Mouse (Mus musculus): ENCODE measurements around the gene Cxcl17. TPM values are rescaled to one million over a fixed set of nuclear protein-coding genes. Genes with fewer than 3 reads are reported as not detected.
A peak's percentile ranks its signal among the peaks of the same experiment; 100 is the strongest.
"Not testable (repeated sequence)": the region's sequence is repeated elsewhere in the genome, so short reads cannot be mapped to it uniquely, and the experiment has no call there.

The Cxcl17 gene
- polyA plus RNA-seq (2015; fragmentation: Nextera tagmentation; extraction: Ambion mirVana): 0.43 and 0.47 TPM in 2 replicates

DNA sequence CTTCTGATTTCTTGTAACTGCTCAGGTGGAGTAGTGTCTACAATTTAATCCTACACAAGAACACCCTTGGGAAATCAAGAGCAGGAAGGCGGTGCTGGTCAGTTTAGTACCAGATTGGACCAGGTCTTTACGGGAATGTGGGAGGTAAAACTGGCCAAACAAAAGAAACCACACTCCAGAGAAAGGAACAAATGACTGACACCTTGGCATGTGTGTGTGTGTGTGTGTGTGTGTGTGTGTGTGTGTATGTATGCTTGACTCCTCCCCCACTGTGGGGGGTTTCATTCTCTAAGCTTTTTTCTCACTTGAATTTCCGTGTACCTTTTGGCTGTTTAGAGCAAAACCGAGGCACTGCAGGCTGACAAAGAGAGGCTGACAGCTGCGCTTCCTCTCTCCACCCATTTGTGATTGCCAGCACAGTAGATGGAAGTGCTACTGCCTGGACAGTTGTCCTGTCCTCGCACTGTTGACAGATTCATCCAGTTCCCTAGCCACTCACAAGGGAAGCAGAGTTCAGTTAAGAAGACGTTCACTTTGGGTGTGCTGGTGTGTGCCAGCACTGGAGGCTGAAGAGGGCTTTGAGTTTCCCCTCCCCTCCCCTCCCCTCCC is at the start of gene Cxcl17:
Cxcl17 (minus strand) TSS at position 54 of the 609 bp plus-strand sequence.
- no peak for ATAC-seq (replicated peaks; ENCODE audit: low FRiP score, low read depth)
- Histone ChIP-seq H3K27me3 (ENCODE audit: insufficient read depth, low read length) (no peaks in the 10 kb centered on the region), H3K9ac (ENCODE audit: low read depth, low read length) (no peak within 1 kb of the TSS), H3K4me2 (ENCODE audit: low read length) (no peak within 1 kb of the TSS), H3K4me1 (replicated peaks; ENCODE audit: insufficient read depth, low read length) (no peaks in the 10 kb centered on the region), H3K27ac (no peak within 1 kb of the TSS), H3K9me3 (replicated peaks; ENCODE audit: low read length) (no peaks in the 10 kb centered on the region), H3K36me3 (ENCODE audit: insufficient read depth, low read length) (no peaks in the 10 kb centered on the region), H3K4me3 (replicated peaks; ENCODE audit: low read depth, low read length) (no peak within 1 kb of the TSS)
- TF ChIP-seq CTCF (IDR thresholded peaks at IDR 0.05; ENCODE audit: low read depth): no peak
- WGBS: 35% methylated on average over 7 of the region's 7 CpGs
- DNase-seq (ENCODE audit: low spot score): no peak

DNA sequence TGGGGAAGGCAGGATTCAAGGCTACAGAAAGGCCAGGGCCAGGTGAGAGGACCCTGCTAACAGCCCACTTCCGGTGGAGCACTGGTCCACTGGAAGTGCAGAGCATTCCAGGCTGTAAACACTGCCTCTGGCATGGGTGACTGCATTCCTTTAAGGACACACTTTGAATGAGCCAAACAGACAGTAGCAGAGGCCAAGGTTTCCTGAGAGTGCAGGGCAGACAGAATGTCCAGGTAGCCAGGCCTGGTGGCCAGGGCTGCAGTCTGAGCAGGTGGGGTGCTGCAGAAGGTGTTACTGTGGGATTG is 49.3 kb upstream of the Cxcl17 start:
- not testable (repeated sequence) for H3K27ac ChIP-seq; DNase-seq (ENCODE audit: low spot score); H3K9ac ChIP-seq (ENCODE audit: low read depth, low read length); H3K4me2 ChIP-seq (ENCODE audit: low read length); H3K9me3 ChIP-seq (replicated peaks; ENCODE audit: low read length); H3K27me3 ChIP-seq (ENCODE audit: insufficient read depth, low read length); H3K36me3 ChIP-seq (ENCODE audit: insufficient read depth, low read length); ATAC-seq (replicated peaks; ENCODE audit: low FRiP score, low read depth); H3K4me3 ChIP-seq (replicated peaks; ENCODE audit: low read depth, low read length); H3K4me1 ChIP-seq (replicated peaks; ENCODE audit: insufficient read depth, low read length)
- WGBS: no CpG with 5 or more reads among the region's 1 CpGs

DNA sequence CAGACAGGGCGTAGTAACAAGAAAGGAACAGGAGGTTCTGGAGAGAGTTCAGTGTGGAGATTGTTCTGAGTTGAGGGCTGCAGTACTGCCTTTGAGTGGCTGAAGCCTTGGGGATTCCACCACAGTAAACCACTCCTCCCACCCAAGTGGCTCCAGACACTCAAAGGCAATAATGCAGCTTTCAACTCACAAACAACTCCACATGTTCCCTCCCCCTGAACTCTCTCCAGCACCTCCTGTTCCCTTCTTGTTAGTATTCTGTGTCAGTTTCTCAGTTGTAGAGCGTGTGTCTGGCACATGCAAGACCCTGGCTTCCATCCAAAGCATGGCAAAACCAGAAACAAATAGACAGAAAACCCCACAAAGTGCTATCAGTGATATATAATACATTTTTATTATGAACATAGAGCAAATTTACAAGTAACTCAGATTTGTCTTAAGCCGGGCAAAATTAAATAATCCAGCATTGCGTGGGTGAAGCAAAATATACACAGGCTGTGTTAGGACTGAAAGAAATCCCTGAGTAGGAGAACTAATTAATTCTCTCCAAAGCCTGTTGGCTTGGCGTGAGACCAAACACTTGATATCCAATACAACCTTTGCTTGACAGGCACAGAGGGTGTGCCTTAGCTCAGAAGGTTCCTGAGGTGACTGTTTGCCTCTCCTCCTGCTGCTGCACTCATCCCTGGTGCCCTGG is 48.8 kb upstream of the Cxcl17 start:
- not testable (repeated sequence) for H3K27ac ChIP-seq; H3K4me2 ChIP-seq (ENCODE audit: low read length); DNase-seq (ENCODE audit: low spot score); H3K4me1 ChIP-seq (replicated peaks; ENCODE audit: insufficient read depth, low read length); H3K4me3 ChIP-seq (replicated peaks; ENCODE audit: low read depth, low read length); H3K9ac ChIP-seq (ENCODE audit: low read depth, low read length); H3K9me3 ChIP-seq (replicated peaks; ENCODE audit: low read length); H3K36me3 ChIP-seq (ENCODE audit: insufficient read depth, low read length); H3K27me3 ChIP-seq (ENCODE audit: insufficient read depth, low read length); ATAC-seq (replicated peaks; ENCODE audit: low FRiP score, low read depth)
- 39% methylated on average over 4 of the region's 5 CpGs for WGBS

DNA sequence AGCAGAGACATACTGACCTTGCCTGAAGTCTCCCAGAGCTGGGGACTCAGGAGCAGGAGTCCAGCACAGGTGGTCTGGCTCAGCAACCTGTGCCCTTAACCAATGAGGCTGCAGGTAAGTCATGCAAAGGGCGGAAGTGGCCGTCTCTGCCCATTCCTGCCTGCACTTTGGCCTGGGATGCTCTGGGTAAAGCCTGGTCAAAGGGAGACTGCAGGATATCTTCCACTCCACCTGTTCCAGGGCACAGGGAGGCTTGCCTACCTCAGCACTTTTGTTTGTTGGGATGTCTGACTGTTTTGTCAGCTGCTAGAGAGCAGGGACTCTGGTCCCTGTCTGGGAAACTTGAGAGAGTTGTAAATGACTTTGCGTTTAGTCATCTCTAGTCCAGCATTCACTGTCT is 39.4 kb upstream of the Cxcl17 start:
- no peak overlapping the region for H3K9ac ChIP-seq (ENCODE audit: low read depth, low read length)
- no peak overlapping the region for H3K4me3 ChIP-seq (replicated peaks; ENCODE audit: low read depth, low read length)
- ATAC-seq (replicated peaks; ENCODE audit: low FRiP score, low read depth) (peak; percentile 69), DNase-seq (ENCODE audit: low spot score) (no peak)
- H3K36me3 ChIP-seq (ENCODE audit: insufficient read depth, low read length): no peaks in the 10 kb centered on the region
- H3K4me2 ChIP-seq (ENCODE audit: low read length): no peak overlapping the region
- no peaks in the 10 kb centered on the region for H3K9me3 ChIP-seq (replicated peaks; ENCODE audit: low read length)
- H3K4me1 ChIP-seq (replicated peaks; ENCODE audit: insufficient read depth, low read length): no peaks in the 10 kb centered on the region
- no peaks in the 10 kb centered on the region for H3K27me3 ChIP-seq (ENCODE audit: insufficient read depth, low read length)
- no peak overlapping the region for H3K27ac ChIP-seq
- no peak for TF ChIP-seq CTCF (IDR thresholded peaks at IDR 0.05; ENCODE audit: low read depth)
- 67% methylated on average over 3 of the region's 3 CpGs for WGBS

DNA sequence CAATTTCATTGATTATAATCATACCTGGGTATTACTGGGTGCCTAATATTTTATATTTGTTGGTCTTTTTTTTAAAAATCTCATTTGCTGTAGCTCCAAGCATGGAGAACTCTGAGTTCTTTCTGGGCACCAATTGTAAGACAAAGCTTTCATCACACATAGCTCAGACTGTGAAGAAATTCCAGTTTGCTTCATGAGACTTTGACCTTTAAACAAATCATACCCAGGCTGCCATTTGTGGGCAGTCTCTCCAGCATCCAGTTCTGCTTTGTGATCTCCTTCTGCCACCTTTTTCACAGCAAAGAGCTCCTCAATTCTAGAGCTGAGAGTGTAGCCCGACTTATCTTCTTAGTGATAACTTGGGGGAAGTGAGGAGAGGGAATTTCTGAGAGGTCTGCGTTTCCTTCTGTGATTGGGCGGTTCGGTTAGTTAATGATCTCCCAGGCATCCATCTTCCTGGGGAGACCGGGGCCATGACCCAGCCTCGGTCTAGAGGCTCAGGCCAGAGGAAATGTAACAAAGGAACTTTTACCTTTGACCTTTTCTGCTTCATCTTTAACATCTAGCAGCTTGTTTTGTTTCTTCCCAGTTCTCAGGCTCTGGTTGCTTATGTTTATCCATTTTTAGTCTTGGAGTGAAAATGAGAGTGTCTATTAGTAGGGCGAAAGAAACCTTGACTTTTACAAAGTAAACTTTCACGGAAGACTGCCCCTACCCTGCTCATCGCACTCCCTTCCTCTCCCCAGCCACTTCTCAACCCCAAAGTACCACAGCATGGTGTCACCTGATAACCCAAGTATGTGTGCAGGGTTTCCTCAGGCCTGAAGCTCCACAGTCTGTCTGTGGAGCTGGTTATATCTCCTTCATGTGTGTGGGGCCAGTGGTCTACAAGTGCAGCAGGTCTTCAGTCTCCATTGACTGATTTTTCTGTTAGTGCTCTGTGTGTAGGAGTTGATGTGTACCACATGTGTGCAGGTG is 37.5 kb upstream of the Cxcl17 start:
- no peak for TF ChIP-seq CTCF (IDR thresholded peaks at IDR 0.05; ENCODE audit: low read depth)
- H3K27ac ChIP-seq: no peak overlapping the region
- 18% methylated on average over 9 of the region's 9 CpGs for WGBS
- no peak overlapping the region for H3K4me2 ChIP-seq (ENCODE audit: low read length)
- no peaks in the 10 kb centered on the region for H3K27me3 ChIP-seq (ENCODE audit: insufficient read depth, low read length)
- no peak overlapping the region for H3K9ac ChIP-seq (ENCODE audit: low read depth, low read length)
- no peaks in the 10 kb centered on the region for H3K4me1 ChIP-seq (replicated peaks; ENCODE audit: insufficient read depth, low read length)
- no peaks in the 10 kb centered on the region for H3K9me3 ChIP-seq (replicated peaks; ENCODE audit: low read length)
- no peaks in the 10 kb centered on the region for H3K36me3 ChIP-seq (ENCODE audit: insufficient read depth, low read length)
- DNase-seq (ENCODE audit: low spot score) (no peak), ATAC-seq (replicated peaks; ENCODE audit: low FRiP score, low read depth) (no peak)
- H3K4me3 ChIP-seq (replicated peaks; ENCODE audit: low read depth, low read length): no peak overlapping the region

DNA sequence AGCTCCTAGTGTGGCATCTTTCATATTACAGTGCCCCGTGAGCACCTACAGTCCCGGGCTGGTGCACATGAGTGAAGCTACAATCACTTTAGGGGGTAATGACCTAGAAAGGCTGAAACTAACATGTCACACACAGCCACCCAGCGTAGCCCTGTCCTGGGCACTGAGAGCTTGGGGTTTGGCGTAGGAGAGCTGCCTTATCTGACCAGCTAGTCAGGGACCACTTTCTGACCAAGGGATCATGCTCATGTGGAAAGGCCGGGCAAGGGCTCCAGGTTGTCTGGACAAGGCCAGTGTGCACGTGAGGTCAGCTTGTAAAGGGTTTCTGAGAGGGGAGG is 28.1 kb upstream of the Cxcl17 start:
- ATAC-seq (replicated peaks; ENCODE audit: low FRiP score, low read depth): no peak
- H3K4me1 ChIP-seq (replicated peaks; ENCODE audit: insufficient read depth, low read length): 0 out of 2 replicates have a peak, but pooled peaks cover 4% of the 10 kb centered on the region
- TF ChIP-seq CTCF (IDR thresholded peaks at IDR 0.05; ENCODE audit: low read depth): no peak
- H3K27ac ChIP-seq: no peak overlapping the region
- no peak overlapping the region for H3K9ac ChIP-seq (ENCODE audit: low read depth, low read length)
- no peak overlapping the region for H3K4me2 ChIP-seq (ENCODE audit: low read length)
- 50% methylated on average over 6 of the region's 6 CpGs for WGBS
- DNase-seq (ENCODE audit: low spot score): no peak
- no peak overlapping the region for H3K4me3 ChIP-seq (replicated peaks; ENCODE audit: low read depth, low read length)
- no peaks in the 10 kb centered on the region for H3K27me3 ChIP-seq (ENCODE audit: insufficient read depth, low read length)
- no peaks in the 10 kb centered on the region for H3K36me3 ChIP-seq (ENCODE audit: insufficient read depth, low read length)
- no peaks in the 10 kb centered on the region for H3K9me3 ChIP-seq (replicated peaks; ENCODE audit: low read length)

Measured in kidney, postnatal 0 days (tissue).